Mouse (Mus musculus) midbrain, embryonic 15.5 days (tissue): Measurements from ENCODE around the gene Krt31. TPM values are rescaled to one million over a fixed set of nuclear protein-coding genes. Genes with fewer than 3 reads are reported as not detected.

Experiments used
- polyA plus RNA-seq: library from polyadenylated mRNA; unstranded; fragments of >200 nt; fragmentation: Nextera tagmentation; extraction: Ambion mirVana; gene quantifications from 2 replicates; pipeline ENCODE4 v1.2.1, GENCODE M21; 2015

Gene Krt31
- polyA plus RNA-seq, 1 experiment from 2014 or later, result not detected

Other genes starting within 250 kb of the Krt31 start
- gene Gm11554, start 246.1 kb downstream of the Krt31 start, polyA plus RNA-seq, result not detected in 2 replicates
- gene Krtap4-13, start 240.7 kb downstream of the Krt31 start, polyA plus RNA-seq, result not detected in 2 replicates
- not detected in 2 replicates for gene Gm11564, start 234.9 kb downstream of the Krt31 start, polyA plus RNA-seq
- not detected in 2 replicates for gene 2300003K06Rik, start 212.5 kb downstream of the Krt31 start, polyA plus RNA-seq
- not detected in 2 replicates for gene Krtap4-16, start 198.9 kb downstream of the Krt31 start, polyA plus RNA-seq
- gene Gm11568, start 192.6 kb downstream of the Krt31 start, polyA plus RNA-seq, result not detected in 2 replicates
- gene Gm11559, start 186.1 kb downstream of the Krt31 start, polyA plus RNA-seq, result not detected in 2 replicates
- not detected in 2 replicates for gene Krtap9-1, start 177.2 kb downstream of the Krt31 start, polyA plus RNA-seq
- gene Gm11567, start 171.4 kb downstream of the Krt31 start, polyA plus RNA-seq, result not detected in 2 replicates
- gene Krtap31-1, start 142.6 kb downstream of the Krt31 start, polyA plus RNA-seq, result not detected in 2 replicates
- not detected in 2 replicates for gene Gm11565, start 135.8 kb downstream of the Krt31 start, polyA plus RNA-seq
- not detected in 2 replicates for gene Krtap31-2, start 114.3 kb downstream of the Krt31 start, polyA plus RNA-seq
- not detected in 2 replicates for gene Krtap9-5, start 102.1 kb downstream of the Krt31 start, polyA plus RNA-seq
- gene Krtap29-1, start 71.5 kb downstream of the Krt31 start, polyA plus RNA-seq, result not detected in 2 replicates
- not detected in 2 replicates for gene Krtap16-1, start 64.0 kb downstream of the Krt31 start, polyA plus RNA-seq
- gene Krtap17-1, start 56.6 kb downstream of the Krt31 start, polyA plus RNA-seq, result 1.1 and 1.3 TPM in 2 replicates
- gene Krt33a, start 34.3 kb downstream of the Krt31 start, polyA plus RNA-seq, result not detected in 2 replicates
- not detected in 2 replicates for gene Krt33b, start 20.7 kb downstream of the Krt31 start, polyA plus RNA-seq
- gene Krt34, start 9.0 kb downstream of the Krt31 start, polyA plus RNA-seq, result not detected in 2 replicates
- gene Krt32, start 37.7 kb upstream of the Krt31 start, polyA plus RNA-seq, result not detected in 2 replicates
- not detected in 2 replicates for gene Krt35, start 45.7 kb upstream of the Krt31 start, polyA plus RNA-seq
- not detected in 2 replicates for gene Krt36, start 55.1 kb upstream of the Krt31 start, polyA plus RNA-seq
- 0.26 TPM in 1 of 2 replicates, not detected in the other for gene Krt13, start 71.0 kb upstream of the Krt31 start, polyA plus RNA-seq
- gene Krt15, start 85.4 kb upstream of the Krt31 start, polyA plus RNA-seq, result 0.42 and 4.2 TPM in 2 replicates
- gene Krt19, start 98.1 kb upstream of the Krt31 start, polyA plus RNA-seq, result 2.1 and 2.6 TPM in 2 replicates
- gene Krt9, start 142.7 kb upstream of the Krt31 start, polyA plus RNA-seq, result not detected in 2 replicates
- 0.26 and 6.1 TPM in 2 replicates for gene Krt14, start 157.0 kb upstream of the Krt31 start, polyA plus RNA-seq
- not detected in 2 replicates for gene Krt16, start 198.4 kb upstream of the Krt31 start, polyA plus RNA-seq
- 1.1 TPM in 1 of 2 replicates, not detected in the other for gene Krt17, start 210.5 kb upstream of the Krt31 start, polyA plus RNA-seq
- not detected in 2 replicates for gene Krt42, start 219.3 kb upstream of the Krt31 start, polyA plus RNA-seq